Mouse (Mus musculus): ENCODE data around the gene Psors1c2. TPM values are rescaled to one million over a fixed set of nuclear protein-coding genes. Genes with fewer than 3 reads are reported as not detected.
A peak's percentile ranks its signal among the peaks of the same experiment; 100 is the strongest.

Gene Psors1c2
- polyA plus RNA-seq, 1 experiment from 2014 or later: 0.81 TPM

DNA sequence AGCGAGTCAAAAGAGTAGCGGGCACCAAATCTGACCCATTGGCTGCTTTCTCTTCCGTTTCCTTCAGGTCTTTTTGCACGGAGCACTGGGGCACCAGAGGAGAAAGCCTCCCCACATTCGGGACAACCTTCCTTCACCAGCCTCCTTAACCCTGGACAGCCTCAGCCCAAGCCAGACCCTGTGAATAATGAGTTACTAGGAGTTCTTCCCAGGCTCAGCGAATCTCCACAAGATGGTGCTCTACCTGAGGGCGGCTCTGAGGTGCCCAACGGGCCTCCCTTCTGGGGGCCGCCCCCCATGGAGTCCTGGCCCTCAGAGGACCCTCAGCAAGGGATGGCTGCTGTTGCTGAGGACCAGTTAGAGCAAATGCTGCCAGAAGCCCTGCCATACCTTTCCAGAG is 34.8 kb downstream of the Psors1c2 start:
- Histone ChIP-seq H3K4me3 (ENCODE audit: low read length) (no peak overlapping the region), H3K36me3 (ENCODE audit: control insufficient read depth, insufficient read depth, low read length) (no peaks in the 10 kb centered on the region), H3K9ac (ENCODE audit: low read depth, low read length) (no peak overlapping the region), H3K9me3 (ENCODE audit: control insufficient read depth, low read length) (no peaks in the 10 kb centered on the region), H3K27me3 (replicated peaks; ENCODE audit: control insufficient read depth, insufficient read depth, low read length) (peaks cover 11% of the 10 kb centered on the region; the same call in 1 of the 2 replicates), H3K4me2 (ENCODE audit: low read depth, low read length) (no peak overlapping the region), H3K4me1 (ENCODE audit: control insufficient read depth, insufficient read depth, low read length) (peaks cover 8% of the 10 kb centered on the region), H3K27ac (ENCODE audit: low read length) (no peak overlapping the region)
- 21% methylated on average over 9 of the region's 9 CpGs for WGBS
- no peak for ATAC-seq

- H3K9ac ChIP-seq (ENCODE audit: low read depth, low read length): peak overlapping the region; percentile 43; the same call in 1 of the 2 replicates
- H3K4me3 ChIP-seq (ENCODE audit: low read length): peak overlapping the region; percentile 26
- H3K4me2 ChIP-seq (ENCODE audit: low read depth, low read length): peak overlapping the region; percentile 52
- H3K27me3 ChIP-seq (replicated peaks; ENCODE audit: control insufficient read depth, insufficient read depth, low read length): peaks cover 11% of the 10 kb centered on the region; the same call in 1 of the 2 replicates
- peaks cover 8% of the 10 kb centered on the region for H3K4me1 ChIP-seq (ENCODE audit: control insufficient read depth, insufficient read depth, low read length)
- 7% methylated on average over 28 of the region's 28 CpGs for WGBS
- H3K36me3 ChIP-seq (ENCODE audit: control insufficient read depth, insufficient read depth, low read length): no peaks in the 10 kb centered on the region
- ATAC-seq: no peak
- no peak overlapping the region for H3K27ac ChIP-seq (ENCODE audit: low read length)
- H3K9me3 ChIP-seq (ENCODE audit: control insufficient read depth, low read length): no peaks in the 10 kb centered on the region
These were observed 36.3 kb downstream of the Psors1c2 start for GRCm38 (mm10) chr17:35569091-35569944.

DNA sequence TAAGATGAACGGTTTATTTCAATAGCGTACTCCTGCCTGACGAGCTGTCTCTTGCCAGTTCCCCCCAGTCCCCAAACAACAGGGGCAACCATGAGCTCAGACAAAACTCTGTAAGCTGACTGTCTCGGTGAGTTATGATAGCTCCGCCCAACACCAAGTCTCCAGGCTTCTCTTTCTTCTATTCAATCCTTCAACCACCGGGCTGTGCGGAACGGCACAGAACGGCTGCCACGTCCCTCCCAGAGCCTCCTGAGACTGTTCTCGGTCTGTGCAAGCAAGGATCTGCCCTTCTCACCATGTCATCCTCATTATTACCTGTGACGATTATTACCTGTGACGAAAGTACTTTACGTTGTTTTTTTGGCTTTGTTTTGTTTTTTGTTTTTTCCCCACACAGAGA is 37.8 kb downstream of the Psors1c2 start:
- Histone ChIP-seq H3K9me3 (ENCODE audit: control insufficient read depth, low read length) (no peaks in the 10 kb centered on the region), H3K4me1 (ENCODE audit: control insufficient read depth, insufficient read depth, low read length) (peaks cover 14% of the 10 kb centered on the region), H3K36me3 (ENCODE audit: control insufficient read depth, insufficient read depth, low read length) (no peaks in the 10 kb centered on the region), H3K27ac (ENCODE audit: low read length) (no peak overlapping the region), H3K27me3 (replicated peaks; ENCODE audit: control insufficient read depth, insufficient read depth, low read length) (peaks cover 11% of the 10 kb centered on the region; the same call in 1 of the 2 replicates), H3K4me3 (ENCODE audit: low read length) (no peak overlapping the region), H3K9ac (ENCODE audit: low read depth, low read length) (no peak overlapping the region), H3K4me2 (ENCODE audit: low read depth, low read length) (no peak overlapping the region)
- no peak for ATAC-seq
- WGBS: 76% methylated on average over 14 of the region's 14 CpGs

DNA sequence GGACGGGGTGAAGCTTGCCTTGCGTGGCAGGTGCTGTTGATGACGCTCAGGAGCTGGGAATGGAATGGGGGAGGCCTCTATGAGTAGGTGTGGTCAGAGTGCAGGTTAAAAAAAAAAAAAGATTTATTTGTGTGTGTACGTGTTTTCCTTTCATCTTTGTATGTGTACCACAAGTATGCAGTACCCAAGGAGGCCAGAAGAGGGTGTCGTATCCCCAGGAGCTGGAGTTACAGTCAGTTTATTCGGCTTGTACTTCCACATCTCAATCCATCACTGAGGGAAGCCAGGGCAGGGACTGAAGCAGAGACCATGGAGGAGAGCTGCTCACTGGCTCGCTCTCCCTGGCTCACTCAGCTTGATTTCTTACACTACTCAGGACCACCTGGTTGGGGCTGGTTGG is 38.5 kb downstream of the Psors1c2 start:
- Histone ChIP-seq H3K9me3 (ENCODE audit: control insufficient read depth, low read length) (no peaks in the 10 kb centered on the region), H3K9ac (ENCODE audit: low read depth, low read length) (no peak overlapping the region), H3K27me3 (replicated peaks; ENCODE audit: control insufficient read depth, insufficient read depth, low read length) (peaks cover 11% of the 10 kb centered on the region; the same call in 1 of the 2 replicates), H3K4me1 (ENCODE audit: control insufficient read depth, insufficient read depth, low read length) (peaks cover 14% of the 10 kb centered on the region), H3K27ac (ENCODE audit: low read length) (no peak overlapping the region), H3K4me3 (ENCODE audit: low read length) (no peak overlapping the region), H3K36me3 (ENCODE audit: control insufficient read depth, insufficient read depth, low read length) (no peaks in the 10 kb centered on the region), H3K4me2 (ENCODE audit: low read depth, low read length) (no peak overlapping the region)
- ATAC-seq: no peak
- WGBS: 95% methylated on average over 7 of the region's 7 CpGs

DNA sequence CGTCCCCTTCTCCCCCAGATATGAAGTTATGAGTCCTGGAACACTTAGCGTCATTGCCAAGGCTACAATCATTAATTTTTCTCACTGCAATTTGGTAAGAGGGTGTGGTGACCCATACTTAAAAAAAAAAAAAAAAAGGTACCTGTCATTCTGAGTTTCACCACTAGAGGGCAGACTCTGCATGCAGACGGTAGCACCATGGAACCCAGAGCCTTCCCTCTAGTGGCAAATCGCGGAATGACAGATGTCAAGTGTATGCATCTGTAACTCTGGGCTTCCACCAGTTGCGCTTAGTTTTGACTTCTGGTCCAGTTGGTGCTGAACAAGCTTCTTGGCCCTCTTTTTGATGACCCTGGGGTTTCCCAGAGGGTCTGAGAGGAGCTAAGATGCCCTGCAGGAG is 45.2 kb downstream of the Psors1c2 start:
- no peak overlapping the region for H3K27ac ChIP-seq (ENCODE audit: low read length)
- 22% methylated on average over 6 of the region's 6 CpGs for WGBS
- no peak overlapping the region for H3K4me2 ChIP-seq (ENCODE audit: low read depth, low read length)
- no peak overlapping the region for H3K9ac ChIP-seq (ENCODE audit: low read depth, low read length)
- H3K4me1 ChIP-seq (ENCODE audit: control insufficient read depth, insufficient read depth, low read length): peaks cover 6% of the 10 kb centered on the region
- H3K36me3 ChIP-seq (ENCODE audit: control insufficient read depth, insufficient read depth, low read length): no peaks in the 10 kb centered on the region
- no peak overlapping the region for H3K4me3 ChIP-seq (ENCODE audit: low read length)
- no peaks in the 10 kb centered on the region for H3K27me3 ChIP-seq (replicated peaks; ENCODE audit: control insufficient read depth, insufficient read depth, low read length)
- no peaks in the 10 kb centered on the region for H3K9me3 ChIP-seq (ENCODE audit: control insufficient read depth, low read length)
- ATAC-seq: no peak

DNA sequence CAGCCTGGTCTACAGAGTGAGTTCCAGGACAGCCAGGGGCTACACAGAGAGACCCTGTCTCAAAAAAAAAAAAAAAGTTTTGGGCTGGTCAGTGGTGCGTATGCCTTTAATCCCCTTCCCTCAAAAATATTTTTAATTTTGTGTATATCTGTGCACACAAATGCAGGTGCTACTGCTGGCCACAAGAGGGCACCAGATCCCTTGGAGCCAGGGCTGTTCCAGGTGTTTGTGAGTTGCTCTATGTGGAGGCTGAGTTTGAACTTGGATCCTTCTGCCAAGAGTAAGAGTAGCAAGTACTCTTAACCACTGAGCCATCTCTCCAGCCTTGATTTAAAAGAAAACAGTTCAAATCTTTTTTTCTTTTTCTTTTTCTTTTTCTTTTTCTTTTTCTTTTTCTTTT is 49.9 kb downstream of the Psors1c2 start:
- H3K36me3 ChIP-seq (ENCODE audit: control insufficient read depth, insufficient read depth, low read length): no peaks in the 10 kb centered on the region
- no peak for ATAC-seq
- H3K4me1 ChIP-seq (ENCODE audit: control insufficient read depth, insufficient read depth, low read length): peaks cover 3% of the 10 kb centered on the region; the same call in 1 of the 2 replicates
- H3K4me3 ChIP-seq (ENCODE audit: low read length): no peak overlapping the region
- H3K27ac ChIP-seq (ENCODE audit: low read length): no peak overlapping the region
- no peak overlapping the region for H3K9ac ChIP-seq (ENCODE audit: low read depth, low read length)
- H3K9me3 ChIP-seq (ENCODE audit: control insufficient read depth, low read length): 0 out of 2 replicates have a peak, but pooled peaks cover 3% of the 10 kb centered on the region
- no peaks in the 10 kb centered on the region for H3K27me3 ChIP-seq (replicated peaks; ENCODE audit: control insufficient read depth, insufficient read depth, low read length)
- no peak overlapping the region for H3K4me2 ChIP-seq (ENCODE audit: low read depth, low read length)
- 76% methylated on average over 1 of the region's 1 CpGs for WGBS

Other genes with a start within 250 kb of the Psors1c2 start
- 8.8 and 12.8 TPM in 2 replicates for gene H2-Q1, start 212.8 kb upstream of the Psors1c2 start, polyA plus RNA-seq (2015; fragmentation: Nextera tagmentation; extraction: Ambion mirVana)
- gene H2-Q2, start 191.0 kb upstream of the Psors1c2 start, polyA plus RNA-seq (2015; fragmentation: Nextera tagmentation; extraction: Ambion mirVana): 136 and 184 TPM in 2 replicates
- 4.8 and 5.1 TPM in 2 replicates for gene H2-Q4, start 153.6 kb upstream of the Psors1c2 start, polyA plus RNA-seq (2015; fragmentation: Nextera tagmentation; extraction: Ambion mirVana)
- gene H2-Q6, start 108.4 kb upstream of the Psors1c2 start, polyA plus RNA-seq (2015; fragmentation: Nextera tagmentation; extraction: Ambion mirVana): 2.0 and 2.2 TPM in 2 replicates
- 5.9 and 7.3 TPM in 2 replicates for gene H2-Q7, start 94.0 kb upstream of the Psors1c2 start, polyA plus RNA-seq (2015; fragmentation: Nextera tagmentation; extraction: Ambion mirVana)
- 80.2 and 93.1 TPM in 2 replicates for gene H2-Q10, start 63.1 kb upstream of the Psors1c2 start, polyA plus RNA-seq (2015; fragmentation: Nextera tagmentation; extraction: Ambion mirVana)
- not detected in 2 replicates for gene Pou5f1, start 27.2 kb upstream of the Psors1c2 start, polyA plus RNA-seq (2015; fragmentation: Nextera tagmentation; extraction: Ambion mirVana)
- 57.7 and 68.3 TPM in 2 replicates for gene Tcf19, start 16.4 kb upstream of the Psors1c2 start, polyA plus RNA-seq (2015; fragmentation: Nextera tagmentation; extraction: Ambion mirVana)
- 12.5 and 15.7 TPM in 2 replicates for gene Cchcr1, start 16.1 kb upstream of the Psors1c2 start, polyA plus RNA-seq (2015; fragmentation: Nextera tagmentation; extraction: Ambion mirVana)
- gene Cdsn, start 18.9 kb downstream of the Psors1c2 start, polyA plus RNA-seq (2015; fragmentation: Nextera tagmentation; extraction: Ambion mirVana): 0.10 TPM in 2 replicates
- gene 2300002M23Rik, start 34.2 kb downstream of the Psors1c2 start, polyA plus RNA-seq (2015; fragmentation: Nextera tagmentation; extraction: Ambion mirVana): not detected in 2 replicates
- 1.2 and 3.3 TPM in 2 replicates for gene Sfta2, start 68.3 kb downstream of the Psors1c2 start, polyA plus RNA-seq (2015; fragmentation: Nextera tagmentation; extraction: Ambion mirVana)
- gene Gm9573, start 93.4 kb downstream of the Psors1c2 start, polyA plus RNA-seq (2015; fragmentation: Nextera tagmentation; extraction: Ambion mirVana): not detected in 2 replicates
- 0.20 and 0.21 TPM in 2 replicates for gene Mucl3, start 110.5 kb downstream of the Psors1c2 start, polyA plus RNA-seq (2015; fragmentation: Nextera tagmentation; extraction: Ambion mirVana)
- gene Vars2, start 134.4 kb downstream of the Psors1c2 start, polyA plus RNA-seq (2015; fragmentation: Nextera tagmentation; extraction: Ambion mirVana): 19.3 and 22.8 TPM in 2 replicates
- gene Gtf2h4, start 140.5 kb downstream of the Psors1c2 start, polyA plus RNA-seq (2015; fragmentation: Nextera tagmentation; extraction: Ambion mirVana): 41.9 and 45.1 TPM in 2 replicates
- gene Ddr1, start 171.4 kb downstream of the Psors1c2 start, polyA plus RNA-seq (2015; fragmentation: Nextera tagmentation; extraction: Ambion mirVana): 54.1 and 57.1 TPM in 2 replicates